Mouse (Mus musculus) B cell, adult 67 days (primary cell): ENCODE measurements around the gene Krt13. TPM values are rescaled to one million over a fixed set of nuclear protein-coding genes. Genes with fewer than 3 reads are reported as not detected.

ENCODE experiments used
- total RNA-seq, 2 experiments: library from RNA; stranded (reverse); gene quantifications; 4 replicates each; pipeline ENCODE4 v1.2.4; 2023

Gene Krt13
- not detected for total RNA-seq

DNA sequence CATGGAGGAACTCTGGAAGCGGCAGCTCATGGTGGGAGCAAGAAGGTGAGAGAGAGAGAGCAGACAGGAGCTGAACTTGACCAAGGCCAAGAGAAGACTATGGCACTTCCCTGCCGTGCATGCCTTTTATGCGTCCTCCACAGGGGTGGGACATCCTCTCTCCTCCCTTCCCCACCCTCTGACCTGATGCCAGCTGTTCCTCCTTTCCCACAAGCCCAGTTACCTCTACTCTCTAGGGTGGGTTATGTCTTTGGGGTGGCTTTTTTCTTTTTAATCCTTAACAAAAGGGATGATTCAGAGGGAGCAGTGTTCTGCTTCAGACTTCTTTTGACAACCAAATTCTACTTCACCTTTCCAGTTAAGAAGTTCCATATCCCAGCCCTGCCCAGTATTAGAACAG is at the start of gene Krt13:
TSS of gene Krt13 (minus strand) at position 101 of the 400 bp plus-strand sequence.

DNA sequence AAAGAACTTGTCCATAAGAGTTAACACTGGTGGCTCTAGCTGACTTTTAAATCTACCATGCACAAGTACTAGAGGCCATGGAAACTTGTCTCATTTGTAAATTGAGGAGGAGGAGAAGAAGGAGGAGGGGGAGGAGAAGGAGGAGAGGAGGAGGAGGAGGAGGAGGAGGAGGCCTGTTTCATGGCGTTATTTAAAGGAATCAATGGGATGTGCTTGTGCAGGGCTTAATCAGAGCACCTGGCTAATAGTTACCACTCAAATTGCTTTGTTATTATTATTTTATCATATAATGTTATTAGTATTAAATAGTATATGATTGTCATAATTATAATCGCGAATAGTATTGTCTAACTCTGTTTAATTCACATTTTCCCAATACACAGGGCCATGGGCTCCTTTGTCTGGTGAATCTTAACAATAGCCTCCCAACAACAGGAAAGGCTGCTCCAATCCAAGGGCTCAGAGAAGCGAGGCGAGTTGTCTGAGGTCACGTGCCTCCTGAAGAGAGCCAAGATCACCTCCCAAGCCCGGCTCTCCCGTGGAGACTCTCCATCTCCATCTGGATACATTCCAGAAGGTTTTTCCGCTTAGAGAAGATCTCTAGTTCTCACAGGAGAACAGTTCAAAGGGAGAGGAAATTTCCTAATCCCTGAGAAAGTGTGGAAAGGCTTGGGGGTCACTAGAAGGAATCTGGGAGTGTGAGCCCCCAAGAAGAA is 27.4 kb upstream of the Krt13 start, which contains the start of gene Krt19:
TSS of gene Krt19 (minus strand) at position 51 of the 716 bp plus-strand sequence.

DNA sequence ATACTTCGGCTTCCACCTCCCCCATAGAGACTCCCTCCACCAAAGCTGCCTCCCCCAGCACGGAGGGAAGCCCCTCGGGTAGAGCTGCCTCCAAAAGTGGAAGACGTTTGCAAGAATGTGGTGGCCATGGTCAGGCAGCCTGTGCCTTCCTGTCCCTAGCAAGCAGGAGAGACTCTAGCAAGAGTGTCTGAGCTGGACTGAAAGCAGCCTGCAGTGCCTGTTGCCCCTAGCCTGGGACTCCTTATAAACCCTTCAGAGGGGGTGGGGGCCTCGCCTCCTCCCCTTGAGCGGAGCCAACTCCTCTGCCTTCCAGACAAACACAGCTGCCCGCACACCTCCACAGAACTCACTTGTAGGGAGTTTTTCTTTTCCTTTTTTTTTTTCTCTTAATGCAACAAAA is 14.4 kb upstream of the Krt13 start, which contains the start of gene Krt15:
TSS of gene Krt15 (minus strand) at position 198 of the 400 bp plus-strand sequence.

DNA sequence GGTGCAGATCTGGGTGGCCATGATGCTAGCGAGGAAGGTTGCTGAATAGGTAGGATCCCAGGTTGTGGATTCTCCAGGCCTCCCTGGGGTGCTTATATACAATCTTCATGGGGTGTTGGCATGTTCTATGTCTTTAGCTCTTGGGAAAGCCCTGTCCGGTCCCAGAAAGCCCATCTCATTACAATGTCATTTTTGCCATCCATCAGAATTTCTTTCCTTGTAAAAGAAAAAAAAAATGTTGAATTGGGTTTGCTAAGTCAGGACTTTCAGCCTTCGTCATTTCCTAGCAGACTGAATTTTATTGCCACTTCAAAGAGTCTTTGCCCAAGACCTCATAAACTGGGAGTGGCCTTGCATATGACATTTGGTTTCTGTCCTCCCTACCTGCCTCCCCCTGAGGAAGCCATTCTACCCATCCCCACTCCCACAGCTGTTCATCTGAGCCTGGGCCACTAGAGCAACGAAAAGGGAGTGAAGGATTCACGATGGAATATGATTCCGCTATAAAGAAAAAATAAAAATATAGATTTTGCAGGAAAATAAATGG is 15.7 kb downstream of the Krt13 start, which contains the start of gene Krt36:
TSS of gene Krt36 (minus strand) at position 51 of the 547 bp plus-strand sequence.

DNA sequence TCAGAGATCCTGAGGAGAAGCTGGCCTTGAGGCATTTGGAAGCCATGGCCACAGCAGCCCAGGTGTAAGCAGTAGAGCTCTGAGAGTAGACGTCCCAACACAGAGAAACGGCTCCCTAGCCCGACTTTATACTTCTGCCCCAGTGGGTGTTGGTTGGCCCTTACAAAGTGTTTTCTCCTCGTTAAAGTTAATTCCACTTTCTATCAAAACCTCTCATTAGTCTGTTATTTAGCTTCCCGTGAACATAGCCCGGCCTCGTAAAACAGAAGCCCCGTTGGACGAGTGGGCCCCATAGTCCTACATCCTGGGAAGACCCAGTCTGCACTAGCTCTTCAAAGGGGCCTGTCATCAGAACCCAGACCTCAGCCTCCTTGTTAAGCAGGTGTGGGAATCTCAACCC is 25.2 kb downstream of the Krt13 start, which contains the start of gene Krt35:
TSS of gene Krt35 (minus strand) at position 101 of the 400 bp plus-strand sequence.

DNA sequence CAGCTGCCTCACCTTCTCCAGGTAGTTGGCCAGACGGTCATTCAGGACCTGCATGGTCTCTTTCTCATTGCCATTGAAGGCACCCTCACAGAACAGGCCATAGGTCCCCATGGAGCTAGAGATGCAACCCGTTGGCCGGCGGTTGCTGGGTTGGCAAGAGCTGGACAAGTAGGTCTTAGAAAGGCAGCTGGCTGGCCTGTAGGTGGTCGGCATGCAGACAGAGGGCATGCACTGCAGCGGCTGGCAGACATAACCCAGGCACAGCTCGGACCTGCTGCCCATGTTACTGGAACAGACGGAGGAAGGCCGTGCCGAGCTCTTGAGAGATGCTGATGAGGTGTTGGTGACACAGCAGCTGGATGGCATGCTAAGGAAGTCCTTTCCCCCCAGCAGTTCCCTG is 33.5 kb downstream of the Krt13 start, which contains the start of gene Krt32:
TSS of gene Krt32 (minus strand) at position 366 of the 400 bp plus-strand sequence.

Other genes with a start within 250 kb of the Krt13 start
- gene Krtap9-1, start 248.2 kb downstream of the Krt13 start, total RNA-seq = not detected
- not detected for gene Gm11567, start 242.4 kb downstream of the Krt13 start, total RNA-seq
- gene Krtap31-1, start 213.6 kb downstream of the Krt13 start, total RNA-seq = not detected
- not detected for gene Gm11565, start 206.8 kb downstream of the Krt13 start, total RNA-seq
- gene Krtap31-2, start 185.3 kb downstream of the Krt13 start, total RNA-seq = not detected
- gene Krtap9-5, start 173.1 kb downstream of the Krt13 start, total RNA-seq = not detected
- gene Krtap29-1, start 142.5 kb downstream of the Krt13 start, total RNA-seq = not detected
- gene Krtap16-1, start 135.0 kb downstream of the Krt13 start, total RNA-seq = not detected
- gene Krtap17-1, start 127.6 kb downstream of the Krt13 start, total RNA-seq = not detected
- gene Krt33a, start 105.4 kb downstream of the Krt13 start, total RNA-seq = not detected
- not detected for gene Krt33b, start 91.7 kb downstream of the Krt13 start, total RNA-seq
- gene Krt34, start 80.0 kb downstream of the Krt13 start, total RNA-seq = not detected
- gene Krt31, start 71.0 kb downstream of the Krt13 start, total RNA-seq = not detected
- gene Krt32, start 33.3 kb downstream of the Krt13 start, total RNA-seq = not detected
- gene Krt35, start 25.3 kb downstream of the Krt13 start, total RNA-seq = not detected
- not detected for gene Krt36, start 15.9 kb downstream of the Krt13 start, total RNA-seq
- gene Krt15, start 14.4 kb upstream of the Krt13 start, total RNA-seq = not detected
- not detected for gene Krt19, start 27.1 kb upstream of the Krt13 start, total RNA-seq
- gene Krt9, start 71.7 kb upstream of the Krt13 start, total RNA-seq = not detected
- not detected for gene Krt14, start 86.0 kb upstream of the Krt13 start, total RNA-seq
- gene Krt16, start 127.3 kb upstream of the Krt13 start, total RNA-seq = not detected
- not detected for gene Krt17, start 139.5 kb upstream of the Krt13 start, total RNA-seq
- gene Krt42, start 148.3 kb upstream of the Krt13 start, total RNA-seq = not detected
- gene Eif1, start 198.3 kb upstream of the Krt13 start, total RNA-seq = 1,000 to 10,000 TPM; 2,050 to 2,242 TPM
- not detected for gene Gast, start 212.8 kb upstream of the Krt13 start, total RNA-seq
- 1 to 10 TPM; 1.6 to 2.4 TPM for gene Hap1, start 234.6 kb upstream of the Krt13 start, total RNA-seq